Mouse (Mus musculus) splenic B cell, adult 2 months (primary cell): ENCODE measurements at regions not wholly inside any gene's neighbourhood (a gene's known extent, or its start where the extent isn't known, plus 50 kb on each side); places are given as distances from the start of the nearest gene placed in this dataset.

Source experiments
- DNase-seq: peaks from one replicate; pipeline ENCODE4 v3.0.0-alpha.2; 2011; ENCODE audit warnings: low read depth, low spot score
- H3K27me3 ChIP-seq: 2 replicates; pipeline ENCODE4 v1.6.1; 2012; ENCODE audit warnings: mild to moderate bottlenecking, low read length, moderate library complexity, mixed read lengths; ENCODE audit not compliant: control insufficient read depth, poor library complexity, insufficient read depth, severe bottlenecking
- H3K36me3 ChIP-seq: 2 replicates; pipeline ENCODE4 v1.6.1; 2012; ENCODE audit warnings: mild to moderate bottlenecking, low read length, moderate library complexity, mixed read lengths; ENCODE audit not compliant: control insufficient read depth, poor library complexity, insufficient read depth, severe bottlenecking

GRCm38 (mm10) chr2:166354391-166354790 lies 198.9 kb upstream of the Sulf2 start:
- DNase-seq: no peak
- no peaks in the 10 kb centered on the region for H3K36me3 ChIP-seq
- no peaks in the 10 kb centered on the region for H3K27me3 ChIP-seq

- Histone ChIP-seq H3K36me3 (no peaks in the 10 kb centered on the region), H3K27me3 (no peaks in the 10 kb centered on the region)
- peak; percentile 19 for DNase-seq
These were observed 198.1 kb upstream of the Sulf2 start for GRCm38 (mm10) chr2:166353447-166354111.

- no peak for DNase-seq
- no peaks in the 10 kb centered on the region for H3K27me3 ChIP-seq
- no peaks in the 10 kb centered on the region for H3K36me3 ChIP-seq
These were observed 196.5 kb upstream of the Sulf2 start for GRCm38 (mm10) chr2:166351984-166352383.

GRCm38 (mm10) chr2:166351581-166351980 lies 196.1 kb upstream of the Sulf2 start:
- DNase-seq: no peak
- no peaks in the 10 kb centered on the region for H3K27me3 ChIP-seq
- no peaks in the 10 kb centered on the region for H3K36me3 ChIP-seq

- DNase-seq: no peak
- no peaks in the 10 kb centered on the region for H3K36me3 ChIP-seq
- no peaks in the 10 kb centered on the region for H3K27me3 ChIP-seq
These were observed 193.2 kb upstream of the Sulf2 start for GRCm38 (mm10) chr2:166348654-166349053.

GRCm38 (mm10) chr2:166346421-166347182 lies 191.1 kb upstream of the Sulf2 start:
- no peak for DNase-seq
- Histone ChIP-seq H3K27me3 (no peaks in the 10 kb centered on the region), H3K36me3 (no peaks in the 10 kb centered on the region)

GRCm38 (mm10) chr2:166343551-166344340 lies 188.3 kb upstream of the Sulf2 start:
- DNase-seq: no peak
- Histone ChIP-seq H3K36me3 (no peaks in the 10 kb centered on the region), H3K27me3 (no peaks in the 10 kb centered on the region)

DNA sequence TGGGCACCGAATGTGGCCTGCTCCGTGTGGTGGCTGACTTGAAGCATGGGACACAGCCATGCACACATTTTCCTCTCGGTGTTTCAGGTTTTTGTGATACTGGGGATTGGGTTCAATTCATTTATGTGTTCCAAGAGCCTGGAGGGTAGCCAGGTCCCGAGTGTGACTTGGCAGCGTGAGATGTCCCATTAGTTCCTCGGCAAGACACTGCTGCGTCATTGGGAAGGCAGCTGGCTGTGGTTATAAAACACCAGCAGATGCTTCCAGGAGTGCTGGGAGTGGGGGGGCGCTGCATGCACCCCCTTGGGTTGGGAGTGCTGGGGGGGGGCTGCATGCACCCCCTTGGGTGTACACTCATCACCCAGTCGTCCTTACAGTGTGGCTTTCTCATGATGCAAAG lies 186.9 kb upstream of the Sulf2 start:
- no peak for DNase-seq
- no peaks in the 10 kb centered on the region for H3K27me3 ChIP-seq
- H3K36me3 ChIP-seq: no peaks in the 10 kb centered on the region

- no peak for DNase-seq
- no peaks in the 10 kb centered on the region for H3K27me3 ChIP-seq
- no peaks in the 10 kb centered on the region for H3K36me3 ChIP-seq
These were observed 184.7 kb upstream of the Sulf2 start for GRCm38 (mm10) chr2:166340196-166340595.

DNA sequence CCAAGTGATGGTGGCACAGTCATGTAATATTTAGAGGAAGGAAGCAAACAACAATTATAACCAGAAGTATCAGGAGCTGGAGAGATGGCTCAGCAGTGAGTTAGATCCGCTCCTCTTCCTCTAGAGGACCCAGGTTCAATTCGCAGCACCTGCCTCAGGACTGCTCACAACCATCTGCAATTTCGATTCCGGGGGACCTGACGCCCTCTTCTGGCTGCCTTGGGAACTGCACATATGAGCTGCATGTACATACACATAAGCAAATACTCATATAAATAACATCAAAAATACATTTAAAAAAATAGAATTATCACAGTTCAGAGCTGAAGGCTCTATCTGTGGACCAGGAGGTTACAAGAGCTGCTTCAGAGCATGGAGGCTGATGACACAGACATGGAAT lies 184.0 kb upstream of the Sulf2 start:
- no peaks in the 10 kb centered on the region for H3K36me3 ChIP-seq
- peak; percentile 25 for DNase-seq
- no peaks in the 10 kb centered on the region for H3K27me3 ChIP-seq

DNA sequence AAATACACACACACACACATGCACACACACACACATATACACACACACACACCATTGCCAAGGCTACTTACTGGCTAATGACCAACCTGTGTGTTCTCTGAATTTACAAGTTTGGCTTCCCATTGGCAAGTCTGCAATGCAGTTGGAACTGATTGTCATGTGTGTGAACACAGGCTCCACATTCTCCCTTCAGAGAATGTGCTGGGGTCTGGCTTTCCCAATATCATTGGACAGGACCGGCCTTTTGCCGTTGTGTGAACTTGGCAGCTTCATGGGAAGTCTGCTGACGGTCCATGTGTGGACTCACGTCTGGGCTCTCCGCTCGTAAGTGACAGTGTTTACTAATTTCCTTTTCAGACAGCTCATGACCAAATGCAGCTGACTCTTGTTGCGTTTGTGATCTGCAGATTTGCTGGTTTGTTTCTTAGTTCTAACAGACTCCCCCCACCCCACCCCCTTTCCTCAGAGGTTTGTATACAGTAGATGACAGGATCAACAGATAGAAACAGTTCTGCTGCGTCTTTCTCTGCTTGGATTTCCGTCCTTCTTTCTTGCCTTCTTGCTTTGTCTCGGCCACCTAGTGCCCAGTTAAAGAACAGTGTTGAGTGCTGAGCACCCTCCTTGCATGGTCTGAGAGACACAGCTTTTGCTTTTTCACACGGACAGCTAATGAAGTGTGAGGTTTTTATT lies 183.1 kb upstream of the Sulf2 start:
- no peak for DNase-seq
- Histone ChIP-seq H3K36me3 (no peaks in the 10 kb centered on the region), H3K27me3 (no peaks in the 10 kb centered on the region)

DNA sequence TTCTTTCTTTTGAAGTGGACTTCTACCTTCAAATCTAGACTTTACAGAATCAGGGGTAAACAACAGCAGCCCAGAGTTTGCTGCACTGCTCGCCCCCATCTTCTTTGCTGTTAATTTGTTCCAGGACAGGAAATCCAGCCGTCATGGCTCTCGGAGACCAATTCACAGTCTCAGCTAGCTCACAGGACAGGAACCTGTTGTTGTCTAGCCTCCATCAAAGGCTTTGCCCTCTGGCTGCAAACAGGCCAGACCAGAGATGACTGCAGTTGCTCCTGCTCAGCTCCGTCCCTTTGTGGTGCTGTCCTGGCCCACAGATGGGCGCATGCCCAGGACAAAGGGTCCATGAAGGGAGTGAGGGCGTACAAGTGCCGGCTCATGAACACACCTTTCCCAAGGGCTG lies 182.2 kb upstream of the Sulf2 start:
- H3K27me3 ChIP-seq: no peaks in the 10 kb centered on the region
- H3K36me3 ChIP-seq: no peaks in the 10 kb centered on the region
- no peak for DNase-seq

- no peaks in the 10 kb centered on the region for H3K36me3 ChIP-seq
- no peak for DNase-seq
- H3K27me3 ChIP-seq: no peaks in the 10 kb centered on the region
These were observed 180.2 kb upstream of the Sulf2 start for GRCm38 (mm10) chr2:166335702-166336101.

GRCm38 (mm10) chr2:166334559-166334958 lies 179.1 kb upstream of the Sulf2 start:
- no peak for DNase-seq
- Histone ChIP-seq H3K27me3 (no peaks in the 10 kb centered on the region), H3K36me3 (no peaks in the 10 kb centered on the region)
